Mouse (Mus musculus): ENCODE measurements around the gene Fbxl8.

GRCm38 (mm10) chr8:105217926-105218522 lies 46.4 kb upstream of the Fbxl8 start:
- TF ChIP-seq POLR2A (IDR thresholded peaks at IDR 0.05; ENCODE audit: borderline replicate concordance, control insufficient read depth, low read depth, low read length) (no peak), CTCF (IDR thresholded peaks at IDR 0.05; ENCODE audit: control insufficient read depth, insufficient read depth, low read length) (0 out of 2 replicates have a peak, but pooled peaks have one; percentile 2)
